In the genomic region with DNA sequence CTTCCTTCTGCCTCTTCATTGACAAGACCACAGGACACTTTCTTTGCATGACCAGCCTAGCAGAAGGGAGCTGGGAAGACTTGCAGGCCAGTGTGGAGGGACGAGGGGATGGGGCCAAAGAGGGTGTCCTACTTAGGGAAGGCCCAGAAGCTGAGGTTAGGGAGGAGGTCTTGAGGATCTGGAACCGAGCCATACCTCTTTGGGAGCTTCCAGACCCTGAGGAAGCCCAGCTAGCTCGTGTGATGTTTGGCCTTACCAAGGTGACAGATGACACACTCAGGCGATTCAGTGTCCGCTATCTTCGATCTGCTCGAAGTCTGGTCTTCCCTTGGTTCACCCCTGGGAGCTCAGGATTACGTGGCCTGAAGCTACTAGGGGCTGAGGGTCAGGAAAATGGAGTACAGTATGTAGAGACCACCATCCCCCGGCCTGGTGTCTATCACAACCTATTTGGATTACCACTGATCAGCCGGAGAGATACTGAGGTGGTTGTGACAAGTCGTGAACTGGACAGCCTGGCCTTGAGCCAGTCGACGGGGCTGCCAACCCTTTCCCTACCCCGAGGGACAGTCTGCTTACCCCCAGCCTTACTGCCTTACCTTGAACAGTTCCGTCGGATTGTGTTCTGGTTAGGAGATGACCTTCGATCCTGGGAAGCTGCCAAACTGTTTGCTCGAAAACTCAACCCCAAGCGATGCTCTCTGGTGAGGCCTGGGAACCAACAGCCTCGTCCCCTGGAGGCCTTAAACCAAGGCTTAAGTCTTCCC, we compare ENCODE assay signal across 8 mouse cellular contexts. TPM values are rescaled to one million over a fixed set of nuclear protein-coding genes. Genes with fewer than 3 reads are reported as not detected.
DNase-seq lines count a peak whose midpoint lies in the region; ATAC-seq lines count a peak whose summit lies in the region.

No protein-coding gene starts in this region.

- H3K4me3 ChIP-seq in heart, embryonic 12.5 days = peak overlapping the region; percentile 94
- H3K4me3 ChIP-seq in embryonic facial prominence, embryonic 11.5 days (ENCODE audit: low read depth, low read length) = peak overlapping the region; percentile 92
- peak overlapping the region; percentile 92; the same call in 1 of the 2 replicates for H3K4me3 ChIP-seq in midbrain, embryonic 14.5 days (replicated peaks; ENCODE audit: low read depth, low read length)

- ATAC-seq in heart, embryonic 12.5 days (ENCODE audit: insufficient number of reproducible peaks, low FRiP score) = no peak
- no peak for ATAC-seq in embryonic facial prominence, embryonic 11.5 days (replicated peaks; ENCODE audit: insufficient number of reproducible peaks, low FRiP score, low TSS enrichment, low read depth)
- no peak for ATAC-seq in midbrain, embryonic 14.5 days (ENCODE audit: low FRiP score, low TSS enrichment)

- H3K4me2 ChIP-seq in heart, embryonic 12.5 days = peak overlapping the region; percentile 97
- H3K4me2 ChIP-seq in embryonic facial prominence, embryonic 11.5 days (ENCODE audit: low read depth, low read length) = peak overlapping the region; percentile 89
- peak overlapping the region; percentile 95 for H3K4me2 ChIP-seq in midbrain, embryonic 14.5 days (ENCODE audit: low read length)

- H3K9ac ChIP-seq in heart, embryonic 12.5 days = peak overlapping the region; percentile 90; the same call in 1 of the 2 replicates
- peak overlapping the region; percentile 59 for H3K9ac ChIP-seq in embryonic facial prominence, embryonic 11.5 days (replicated peaks; ENCODE audit: low read length)
- H3K9ac ChIP-seq in midbrain, embryonic 14.5 days (replicated peaks; ENCODE audit: low read length) = peak overlapping the region; percentile 76; the same call in 1 of the 2 replicates

- DNase-seq in heart, postnatal 14 days = no peak
- DNase-seq in embryonic facial prominence, embryonic 11.5 days (ENCODE audit: low spot score) = no peak
- peak; percentile 84 to 86 for DNase-seq in kidney, adult 8-10 months
- no peak for DNase-seq in midbrain, embryonic 14.5 days
- no peak for DNase-seq in spleen, adult 12 weeks (ENCODE audit: low spot score)
- no peak for DNase-seq in urinary bladder, adult 18-20 months (ENCODE audit: low spot score in 2 of 2)
- DNase-seq in ovary, adult 18-20 months (ENCODE audit: low spot score) = no peak

- intact Hi-C loops in heart, postnatal 14 days (cut with DNase I) = no loop called here

- H3K27me3 ChIP-seq in heart, embryonic 12.5 days (replicated peaks) = no peaks in the 10 kb centered on the region
- no peaks in the 10 kb centered on the region for H3K27me3 ChIP-seq in embryonic facial prominence, embryonic 11.5 days (ENCODE audit: control insufficient read depth, insufficient read depth, low read length)
- no peaks in the 10 kb centered on the region for H3K27me3 ChIP-seq in midbrain, embryonic 14.5 days (ENCODE audit: control insufficient read depth, insufficient read depth, low read length)

- H3K9me3 ChIP-seq in heart, embryonic 12.5 days (replicated peaks) = no peaks in the 10 kb centered on the region
- no peaks in the 10 kb centered on the region for H3K9me3 ChIP-seq in embryonic facial prominence, embryonic 11.5 days (replicated peaks; ENCODE audit: control insufficient read depth, low read length)
- no peaks in the 10 kb centered on the region for H3K9me3 ChIP-seq in midbrain, embryonic 14.5 days (ENCODE audit: control insufficient read depth, low read length)

- H3K4me1 ChIP-seq in heart, embryonic 12.5 days (replicated peaks) = peaks cover 24% of the 10 kb centered on the region
- peaks cover 6% of the 10 kb centered on the region; the same call in 1 of the 2 replicates for H3K4me1 ChIP-seq in embryonic facial prominence, embryonic 11.5 days (ENCODE audit: control insufficient read depth, insufficient read depth, low read length)
- H3K4me1 ChIP-seq in midbrain, embryonic 14.5 days (ENCODE audit: control insufficient read depth, insufficient read depth, low read length) = peaks cover 18% of the 10 kb centered on the region

- H3K36me3 ChIP-seq in heart, embryonic 12.5 days = peaks cover 55% of the 10 kb centered on the region
- peaks cover 6% of the 10 kb centered on the region for H3K36me3 ChIP-seq in embryonic facial prominence, embryonic 11.5 days (replicated peaks; ENCODE audit: control insufficient read depth, insufficient read depth, low read depth, low read length)
- H3K36me3 ChIP-seq in midbrain, embryonic 14.5 days (ENCODE audit: control insufficient read depth, insufficient read depth, low read length) = peaks cover 45% of the 10 kb centered on the region

- peak overlapping the region; percentile 80 for H3K27ac ChIP-seq in heart, embryonic 12.5 days (ENCODE audit: poor library complexity, severe bottlenecking)
- H3K27ac ChIP-seq in embryonic facial prominence, embryonic 11.5 days (replicated peaks; ENCODE audit: low read depth, low read length) = no peak overlapping the region
- 0 out of 2 replicates have a peak overlapping the region, but pooled peaks have one; percentile 50 for H3K27ac ChIP-seq in midbrain, embryonic 14.5 days (replicated peaks; ENCODE audit: low read depth, low read length)

- WGBS in heart, embryonic 12.5 days = 85% methylated on average over 20 of the region's 20 CpGs
- WGBS in embryonic facial prominence, embryonic 11.5 days = 94% methylated on average over 20 of the region's 20 CpGs
- 92% methylated on average over 20 of the region's 20 CpGs for WGBS in midbrain, embryonic 14.5 days

RNA-seq across cellular contexts. Expression of gene Mrpl43, which starts 1.4 kb away (rescaled TPM):
- 60.1 and 66.8 TPM in 2 replicates for polyA plus RNA-seq in heart, embryonic 12.5 days (2016; fragmentation: Nextera tagmentation; extraction: Ambion mirVana)
- 10 to 100 TPM; 50.3 to 53.9 TPM for total RNA-seq in heart, postnatal 14 days (2021)
- 62.9 and 66.8 TPM in 2 replicates for polyA plus RNA-seq in embryonic facial prominence, embryonic 11.5 days (2014; fragmentation: Nextera tagmentation; extraction: Ambion mirVana)
- 77.8 and 92.4 TPM in 2 replicates for polyA plus RNA-seq in midbrain, embryonic 14.5 days (2014; fragmentation: Nextera tagmentation; extraction: Ambion mirVana)

RNA-seq across cellular contexts. Expression of gene Twnk, which starts 2.1 kb away (rescaled TPM):
- 19.2 and 19.5 TPM in 2 replicates for polyA plus RNA-seq in heart, embryonic 12.5 days (2016; fragmentation: Nextera tagmentation; extraction: Ambion mirVana)
- 10 to 100 TPM; 21.5 to 22.0 TPM for total RNA-seq in heart, postnatal 14 days (2021)
- polyA plus RNA-seq in embryonic facial prominence, embryonic 11.5 days (2014; fragmentation: Nextera tagmentation; extraction: Ambion mirVana) = 18.0 and 19.7 TPM in 2 replicates
- 9.7 and 10.3 TPM in 2 replicates for polyA plus RNA-seq in midbrain, embryonic 14.5 days (2014; fragmentation: Nextera tagmentation; extraction: Ambion mirVana)

RNA-seq across cellular contexts. Expression of gene Lzts2, which starts 6.6 kb away (rescaled TPM):
- polyA plus RNA-seq in heart, embryonic 12.5 days (2016; fragmentation: Nextera tagmentation; extraction: Ambion mirVana) = 58.3 and 58.5 TPM in 2 replicates
- 10 to 100 TPM; 66.4 to 72.4 TPM for total RNA-seq in heart, postnatal 14 days (2021)
- 53.2 and 57.8 TPM in 2 replicates for polyA plus RNA-seq in embryonic facial prominence, embryonic 11.5 days (2014; fragmentation: Nextera tagmentation; extraction: Ambion mirVana)
- polyA plus RNA-seq in midbrain, embryonic 14.5 days (2014; fragmentation: Nextera tagmentation; extraction: Ambion mirVana) = 16.1 and 21.5 TPM in 2 replicates

RNA-seq across cellular contexts. Expression of gene Sema4g, which starts 18.7 kb away (rescaled TPM):
- 0.91 and 1.0 TPM in 2 replicates for polyA plus RNA-seq in heart, embryonic 12.5 days (2016; fragmentation: Nextera tagmentation; extraction: Ambion mirVana)
- total RNA-seq in heart, postnatal 14 days (2021) = under 1 TPM; 0.56 to 0.72 TPM
- 4.5 TPM in 2 replicates for polyA plus RNA-seq in embryonic facial prominence, embryonic 11.5 days (2014; fragmentation: Nextera tagmentation; extraction: Ambion mirVana)
- polyA plus RNA-seq in midbrain, embryonic 14.5 days (2014; fragmentation: Nextera tagmentation; extraction: Ambion mirVana) = 17.6 and 18.6 TPM in 2 replicates

RNA-seq across cellular contexts. Expression of gene Pdzd7, which starts 37.9 kb away (rescaled TPM):
- 0.09 and 0.18 TPM in 2 replicates for polyA plus RNA-seq in heart, embryonic 12.5 days (2016; fragmentation: Nextera tagmentation; extraction: Ambion mirVana)
- under 1 TPM in 1 of 2 experiments, not detected in 1; 0.19 TPM for total RNA-seq in heart, postnatal 14 days (2021)
- 0.21 and 0.41 TPM in 2 replicates for polyA plus RNA-seq in embryonic facial prominence, embryonic 11.5 days (2014; fragmentation: Nextera tagmentation; extraction: Ambion mirVana)
- 2.4 and 2.8 TPM in 2 replicates for polyA plus RNA-seq in midbrain, embryonic 14.5 days (2014; fragmentation: Nextera tagmentation; extraction: Ambion mirVana)

Comparison
In these comparisons a context has a peak if more than half of its experiments do, and no peak if none do; other contexts are left out.
1. DNase-seq: peak in kidney, adult 8-10 months (2 of 2); none in heart, postnatal 14 days (0 of 2), embryonic facial prominence, embryonic 11.5 days (single experiment), midbrain, embryonic 14.5 days (single experiment), spleen, adult 12 weeks (single experiment), urinary bladder, adult 18-20 months (0 of 2) and ovary, adult 18-20 months (single experiment).
2. Peak in every context shown above with its lines, with median percentiles within 50 percentile points of each other: H3K4me2 ChIP-seq, H3K4me3 ChIP-seq and H3K9ac ChIP-seq.